Mouse (Mus musculus) heart, postnatal 0 days (tissue): ENCODE measurements around the gene Slc37a1. TPM values are rescaled to one million over a fixed set of nuclear protein-coding genes. Genes with fewer than 3 reads are reported as not detected.

ENCODE experiments used
- ATAC-seq: fragments of 200-750 bp; cut with Nextera tagmentation; 2 replicates; pipeline ENCODE4 v1.8.0; 2017; ENCODE audit warnings: low read depth, moderate number of reproducible peaks, moderate library complexity; ENCODE audit not compliant: insufficient read depth
- DNase-seq: peaks from one replicate; pipeline ENCODE4 v3.0.0-alpha.2; 2016; ENCODE audit warnings: low spot score
- H3K27ac ChIP-seq: fragments of 300-500 bp; sonication (generic); 2 replicates; pipeline ENCODE4 v1.5.1; 2014; ENCODE audit warnings: low read depth, mild to moderate bottlenecking
- H3K27me3 ChIP-seq: fragments of 300-500 bp; sonication (generic); 2 replicates; pipeline ENCODE4 v1.6.1; 2014; ENCODE audit warnings: low read length, mixed read lengths; ENCODE audit not compliant: control insufficient read depth, insufficient read depth
- H3K36me3 ChIP-seq: fragments of 300-500 bp; sonication (generic); replicated peaks from 2 replicates; pipeline ENCODE4 v1.6.1; 2014; ENCODE audit warnings: low read length, mixed read lengths; ENCODE audit not compliant: control insufficient read depth, insufficient read depth
- H3K4me1 ChIP-seq: fragments of 300-500 bp; sonication (generic); 2 replicates; pipeline ENCODE4 v1.6.1; 2014; ENCODE audit warnings: antibody characterized with exemption; ENCODE audit not compliant: control insufficient read depth, insufficient read depth
- H3K4me2 ChIP-seq: fragments of 300-500 bp; sonication (generic); 2 replicates; pipeline ENCODE4 v1.6.1; 2014; ENCODE audit warnings: low read depth, mild to moderate bottlenecking, low read length, moderate library complexity
- H3K4me3 ChIP-seq: fragments of 300-500 bp; sonication (generic); 2 replicates; pipeline ENCODE4 v1.5.1; 2014; ENCODE audit warnings: low read depth, low read length
- H3K9ac ChIP-seq: fragments of 300-500 bp; sonication (generic); replicated peaks from 2 replicates; pipeline ENCODE4 v1.6.1; 2014; ENCODE audit warnings: low read depth, low read length, mixed read lengths
- H3K9me3 ChIP-seq: fragments of 300-500 bp; sonication (generic); replicated peaks from 2 replicates; pipeline ENCODE4 v1.6.1; 2016; ENCODE audit warnings: low read length; ENCODE audit not compliant: control insufficient read depth
- CTCF ChIP-seq: IDR thresholded peaks from 2 replicates; pipeline ENCODE4 v1.5.1; 2016; ENCODE audit warnings: antibody characterized with exemption, control low read depth, low read depth
- EP300 ChIP-seq: IDR thresholded peaks from 2 replicates; pipeline ENCODE4 v1.6.1; 2016; ENCODE audit warnings: antibody characterized with exemption, low read depth
- WGBS: fragments of 180-500 bp; shearing (Covaris S2); extraction: QIAGEN DNeasy Blood & Tissue Kit; methylation state at CpG from one replicate; pipeline ENCODE4 v1.1.7; 2014; 5-methylcytosine and 5-hydroxymethylcytosine counted together
- polyA plus RNA-seq: library from polyadenylated mRNA; unstranded; fragments of >200 nt; fragmentation: Nextera tagmentation; extraction: Ambion mirVana; gene quantifications from 2 replicates; pipeline ENCODE4 v1.2.1, GENCODE M21; 2015
- total RNA-seq: library from RNA; depleted of rRNA; stranded (reverse); fragments of >200 nt; gene quantifications from 2 replicates; pipeline ENCODE4 v1.2.3, GENCODE M21; 2014; ENCODE audit warnings: low replicate concordance

Gene Slc37a1
- total and polyA plus RNA-seq, 2 experiments from 2014 or later, result 13.5 to 37.9 TPM

DNA sequence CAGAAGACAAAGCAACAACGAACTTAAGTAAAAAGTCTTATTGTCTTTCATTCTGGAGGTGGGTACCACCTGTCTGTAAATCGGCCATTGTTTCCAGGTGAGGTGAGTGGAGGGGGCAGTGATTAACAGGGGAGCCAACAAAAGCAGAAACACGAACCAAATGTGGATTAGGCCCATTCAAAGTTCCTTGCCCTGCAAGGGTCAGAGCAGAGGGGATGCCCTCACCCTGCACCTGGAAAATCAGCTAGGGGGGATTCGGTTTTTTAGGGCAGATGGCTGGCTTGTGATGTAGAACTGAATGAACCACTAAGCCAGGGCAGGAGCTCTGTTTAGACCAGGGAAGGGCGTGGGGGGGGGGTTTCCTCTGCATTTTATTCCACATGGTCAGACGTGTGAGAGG is 22.2 kb upstream of the Slc37a1 start:
- DNase-seq, result no peak
- Histone ChIP-seq H3K27me3 (no peaks in the 10 kb centered on the region), H3K36me3 (no peaks in the 10 kb centered on the region), H3K4me2 (no peak overlapping the region), H3K9me3 (no peaks in the 10 kb centered on the region), H3K9ac (no peak overlapping the region), H3K4me3 (no peak overlapping the region), H3K27ac (no peak overlapping the region), H3K4me1 (no peaks in the 10 kb centered on the region)
- WGBS, result 59% methylated on average over 6 of the region's 6 CpGs
- TF ChIP-seq CTCF (no peak), EP300 (no peak)
- no peak for ATAC-seq

DNA sequence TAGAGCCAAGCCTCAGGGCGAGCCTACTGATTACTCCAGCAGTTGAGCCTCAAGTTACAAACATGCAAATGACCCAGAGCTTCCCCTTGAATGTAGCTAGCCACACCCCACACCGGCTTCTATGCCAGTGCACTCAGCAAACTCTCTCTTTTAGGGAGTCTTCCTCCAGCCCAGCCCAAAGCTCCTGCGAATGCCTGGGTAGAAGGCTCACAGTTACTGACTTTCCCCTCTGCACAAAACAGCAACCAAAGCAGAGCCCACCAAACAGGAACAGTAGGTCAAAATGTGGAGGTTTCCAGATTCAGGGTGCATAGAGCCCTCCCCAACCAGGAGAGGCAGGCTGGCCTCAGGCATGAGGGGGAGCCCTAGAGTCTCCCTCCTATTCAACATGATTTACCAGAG is 21.4 kb upstream of the Slc37a1 start:
- Histone ChIP-seq H3K4me3 (no peak overlapping the region), H3K9me3 (no peaks in the 10 kb centered on the region), H3K9ac (no peak overlapping the region), H3K27ac (no peak overlapping the region), H3K4me2 (no peak overlapping the region), H3K27me3 (no peaks in the 10 kb centered on the region), H3K36me3 (no peaks in the 10 kb centered on the region), H3K4me1 (no peaks in the 10 kb centered on the region)
- ATAC-seq (no peak), DNase-seq (no peak)
- WGBS, result 23% methylated on average over 3 of the region's 3 CpGs
- TF ChIP-seq EP300 (no peak), CTCF (no peak)

DNA sequence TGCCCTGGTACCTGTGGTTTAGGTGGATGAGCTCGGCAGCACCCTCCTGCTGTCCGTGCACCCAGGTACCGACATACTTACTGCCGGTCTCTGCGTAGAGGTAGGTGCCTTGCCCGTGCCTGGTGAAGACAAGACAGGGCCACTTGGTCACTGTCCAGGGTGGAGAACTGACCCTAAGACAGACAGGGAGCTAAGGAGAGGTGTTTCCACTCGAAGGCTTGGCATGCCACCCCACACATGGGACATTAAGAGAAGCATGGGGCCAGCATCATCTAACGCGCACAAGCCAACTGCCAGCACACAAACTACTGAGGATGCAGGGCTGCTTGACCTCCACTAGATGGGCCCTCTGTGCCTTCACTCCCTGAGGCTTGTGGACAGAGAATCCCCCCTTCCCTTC is 20.8 kb upstream of the Slc37a1 start:
- Histone ChIP-seq H3K4me1 (no peaks in the 10 kb centered on the region), H3K27ac (no peak overlapping the region), H3K4me2 (no peak overlapping the region), H3K27me3 (no peaks in the 10 kb centered on the region), H3K36me3 (no peaks in the 10 kb centered on the region), H3K9ac (no peak overlapping the region), H3K4me3 (no peak overlapping the region), H3K9me3 (no peaks in the 10 kb centered on the region)
- no peak for TF ChIP-seq CTCF
- no peak for TF ChIP-seq EP300
- ATAC-seq (no peak), DNase-seq (no peak)
- WGBS, result 86% methylated on average over 9 of the region's 9 CpGs

DNA sequence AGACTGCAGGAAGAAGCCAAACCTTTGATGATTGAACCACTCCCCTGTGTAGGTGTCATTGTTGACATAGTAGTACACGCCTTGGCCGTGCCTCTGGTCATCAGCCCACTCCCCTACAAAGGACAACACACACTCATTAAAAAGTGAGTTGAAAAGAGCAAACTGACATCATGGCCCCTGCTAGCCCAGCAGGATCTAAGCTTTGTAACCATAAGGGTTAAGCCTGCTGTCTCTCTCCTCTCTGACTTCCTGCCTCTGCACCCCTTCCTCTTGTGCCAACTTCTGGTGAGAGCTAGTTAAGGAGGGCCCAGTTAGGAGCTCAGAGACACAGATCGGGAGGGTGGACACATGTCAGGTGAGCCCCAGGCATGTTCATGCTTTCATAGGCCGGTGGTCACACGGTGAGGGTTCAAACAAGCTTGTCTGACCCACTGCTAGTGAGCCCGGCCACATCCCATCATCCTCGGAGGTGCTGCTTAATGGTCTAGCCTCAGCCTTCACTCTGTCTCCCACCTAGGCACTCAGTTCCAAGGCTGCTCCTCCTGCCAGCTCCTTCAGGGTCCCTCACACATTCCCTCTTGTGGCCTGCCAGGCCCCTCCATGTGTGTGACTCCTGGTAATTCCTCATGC is 20.2 kb upstream of the Slc37a1 start:
- H3K9ac ChIP-seq, result no peak overlapping the region
- 78% methylated on average over 7 of the region's 7 CpGs for WGBS
- DNase-seq, result no peak
- no peak overlapping the region for H3K27ac ChIP-seq
- H3K9me3 ChIP-seq, result no peaks in the 10 kb centered on the region
- no peaks in the 10 kb centered on the region for H3K27me3 ChIP-seq
- ATAC-seq, result no peak
- H3K4me3 ChIP-seq, result no peak overlapping the region
- TF ChIP-seq EP300 (no peak), CTCF (no peak)
- H3K36me3 ChIP-seq, result no peaks in the 10 kb centered on the region
- H3K4me1 ChIP-seq, result no peaks in the 10 kb centered on the region
- no peak overlapping the region for H3K4me2 ChIP-seq

DNA sequence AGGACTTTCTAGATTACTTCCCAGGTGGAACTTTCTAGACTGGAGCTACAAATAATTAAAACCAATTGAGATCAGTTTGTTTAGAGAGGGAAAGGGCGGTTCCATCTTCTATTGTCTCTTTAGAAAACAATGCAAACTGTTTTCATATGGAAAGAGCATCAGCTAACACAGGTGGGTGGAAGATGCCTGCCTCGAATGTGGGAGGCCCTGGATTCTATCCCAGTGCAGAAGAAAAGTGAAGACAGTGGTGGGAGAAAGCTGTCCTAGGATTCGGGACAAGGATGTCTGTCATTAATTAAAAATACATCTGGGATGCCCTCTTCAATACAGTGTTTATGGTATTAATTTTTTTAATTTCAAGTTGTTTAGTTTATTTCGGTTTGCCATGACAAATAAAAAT is 19.5 kb upstream of the Slc37a1 start:
- Histone ChIP-seq H3K9me3 (no peaks in the 10 kb centered on the region), H3K9ac (no peak overlapping the region), H3K36me3 (no peaks in the 10 kb centered on the region), H3K4me1 (no peaks in the 10 kb centered on the region), H3K4me3 (no peak overlapping the region), H3K27me3 (no peaks in the 10 kb centered on the region), H3K27ac (no peak overlapping the region), H3K4me2 (no peak overlapping the region)
- TF ChIP-seq CTCF (no peak), EP300 (no peak)
- DNase-seq (no peak), ATAC-seq (no peak)
- WGBS, result 61% methylated on average over 4 of the region's 4 CpGs

DNA sequence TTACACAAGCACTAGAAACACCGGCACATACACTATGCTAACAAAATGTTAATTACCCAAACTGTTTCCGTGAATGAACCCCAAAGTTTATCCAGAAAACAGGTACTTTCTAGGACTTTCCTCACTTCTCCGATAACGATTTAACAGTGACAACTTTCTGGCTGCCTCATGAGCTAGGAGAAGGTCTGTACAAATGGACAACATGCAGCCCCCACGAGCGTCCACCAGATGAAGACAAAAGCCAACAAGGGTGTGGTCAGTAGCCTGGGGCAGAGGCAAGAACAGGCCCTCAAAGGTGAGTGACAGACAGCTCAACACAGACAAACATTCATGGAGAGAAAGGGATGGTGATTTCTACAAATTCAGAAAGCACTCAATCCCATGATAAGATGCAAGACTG is 19.0 kb upstream of the Slc37a1 start:
- H3K4me1 ChIP-seq, result no peaks in the 10 kb centered on the region
- H3K36me3 ChIP-seq, result no peaks in the 10 kb centered on the region
- no peaks in the 10 kb centered on the region for H3K27me3 ChIP-seq
- no peak for TF ChIP-seq CTCF
- TF ChIP-seq EP300, result no peak
- WGBS, result 78% methylated on average over 6 of the region's 6 CpGs
- H3K9ac ChIP-seq, result no peak overlapping the region
- DNase-seq (no peak), ATAC-seq (no peak)
- H3K27ac ChIP-seq, result no peak overlapping the region
- H3K4me3 ChIP-seq, result no peak overlapping the region
- no peak overlapping the region for H3K4me2 ChIP-seq
- H3K9me3 ChIP-seq, result no peaks in the 10 kb centered on the region
